Mouse (Mus musculus): ENCODE measurements around the gene Cfap97d2.

DNA sequence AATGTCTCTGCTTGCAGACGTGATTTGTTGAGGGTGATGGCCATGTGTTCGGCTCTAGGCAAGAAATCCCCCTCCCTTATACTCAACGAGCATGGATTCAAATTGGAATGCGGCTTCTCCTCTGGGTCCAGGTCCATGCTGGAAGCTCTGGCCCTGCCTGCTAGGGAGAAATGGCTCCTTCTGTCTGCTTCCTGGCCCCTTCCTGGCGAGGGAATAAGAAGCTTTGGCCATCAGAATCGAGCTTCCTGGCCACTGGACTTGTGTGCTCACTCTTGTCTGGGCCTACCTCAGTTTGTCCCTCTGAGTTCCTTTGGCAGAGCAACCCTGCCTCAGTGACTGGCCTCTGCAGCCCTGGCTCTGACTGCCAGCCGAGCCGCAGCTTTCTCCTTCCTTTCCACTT is 8.5 kb upstream of the Cfap97d2 start:
- TF ChIP-seq POLR2A (IDR thresholded peaks at IDR 0.05; ENCODE audit: borderline replicate concordance, low read depth, low read length) = no peak
- no peak for TF ChIP-seq CTCF (IDR thresholded peaks at IDR 0.05; ENCODE audit: low read depth, low read length)
